Mouse (Mus musculus) midbrain, embryonic 16.5 days (tissue): ENCODE measurements around the gene Gm10570. TPM values are rescaled to one million over a fixed set of nuclear protein-coding genes. Genes with fewer than 3 reads are reported as not detected.

Experiments used
- ATAC-seq: fragments of 200-750 bp; cut with Nextera tagmentation; 2 replicates; pipeline ENCODE4 v1.8.0; 2017; ENCODE audit warnings: moderate TSS enrichment
- H3K27ac ChIP-seq: fragments of 300-500 bp; sonication (generic); 2 replicates; pipeline ENCODE4 v1.5.1; 2014; ENCODE audit warnings: mild to moderate bottlenecking, low read length, mixed read lengths
- H3K27me3 ChIP-seq: fragments of 300-500 bp; sonication (generic); 2 replicates; pipeline ENCODE4 v1.6.1; 2014; ENCODE audit warnings: low read depth, low read length, mixed read lengths; ENCODE audit not compliant: control insufficient read depth, insufficient read depth
- H3K36me3 ChIP-seq: fragments of 300-500 bp; sonication (generic); 2 replicates; pipeline ENCODE4 v1.6.1; 2014; ENCODE audit warnings: mild to moderate bottlenecking, low read length, moderate library complexity, mixed read lengths; ENCODE audit not compliant: control insufficient read depth, insufficient read depth
- H3K4me1 ChIP-seq: fragments of 300-500 bp; sonication (generic); 2 replicates; pipeline ENCODE4 v1.6.1; 2014; ENCODE audit warnings: mild to moderate bottlenecking, low read length, mixed read lengths; ENCODE audit not compliant: control insufficient read depth, insufficient read depth
- H3K4me2 ChIP-seq: fragments of 300-500 bp; sonication (generic); 2 replicates; pipeline ENCODE4 v1.6.1; 2014; ENCODE audit warnings: mild to moderate bottlenecking, low read length, mixed read lengths
- H3K4me3 ChIP-seq: fragments of 300-500 bp; sonication (generic); 2 replicates; pipeline ENCODE4 v1.5.1; 2014; ENCODE audit warnings: low read depth, mild to moderate bottlenecking, low read length, moderate library complexity, mixed read lengths
- H3K9ac ChIP-seq: fragments of 300-500 bp; sonication (generic); 2 replicates; pipeline ENCODE4 v1.6.1; 2014; ENCODE audit warnings: low read depth, low read length, mixed read lengths
- H3K9me3 ChIP-seq: fragments of 300-500 bp; sonication (generic); replicated peaks from 2 replicates; pipeline ENCODE4 v1.6.1; 2014; ENCODE audit warnings: mild to moderate bottlenecking, low read length, mixed read lengths; ENCODE audit not compliant: control insufficient read depth, poor library complexity, severe bottlenecking
- WGBS: fragments of 180-500 bp; shearing (Covaris S2); extraction: QIAGEN DNeasy Blood & Tissue Kit; methylation state at CpG from one replicate; pipeline ENCODE4 v1.1.7; 2014; 5-methylcytosine and 5-hydroxymethylcytosine counted together
- polyA plus RNA-seq: library from polyadenylated mRNA; unstranded; fragments of >200 nt; fragmentation: Nextera tagmentation; extraction: Ambion mirVana; gene quantifications from 2 replicates; pipeline ENCODE4 v1.2.1, GENCODE M21; 2015

The Gm10570 gene
- polyA plus RNA-seq, 1 experiment from 2014 or later: 1.1 TPM

DNA sequence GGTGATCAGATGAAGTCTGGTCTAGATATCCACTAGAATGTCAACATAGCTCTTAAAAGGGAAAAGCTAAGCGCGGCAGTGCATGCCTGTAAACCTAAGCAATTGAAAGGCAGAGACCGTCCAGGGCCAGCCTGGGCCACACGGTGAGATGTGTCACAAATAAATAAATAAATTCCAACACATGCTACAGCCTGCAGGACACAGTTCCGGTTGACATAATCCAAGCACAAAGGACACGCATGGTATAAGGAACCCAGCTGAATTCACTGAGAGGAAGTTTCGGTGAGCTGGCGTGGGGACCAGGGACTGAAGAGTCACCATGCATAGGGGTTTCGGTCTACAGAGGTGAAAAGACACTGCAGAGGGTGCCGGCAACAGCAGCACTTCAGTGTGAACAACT lies 39.7 kb downstream of the Gm10570 start:
- no peaks in the 10 kb centered on the region for H3K27me3 ChIP-seq
- no peak overlapping the region for H3K4me3 ChIP-seq
- no peaks in the 10 kb centered on the region for H3K9me3 ChIP-seq
- peaks cover 21% of the 10 kb centered on the region for H3K4me1 ChIP-seq
- H3K9ac ChIP-seq: no peak overlapping the region
- H3K27ac ChIP-seq: no peak overlapping the region
- 89% methylated on average over 10 of the region's 10 CpGs for WGBS
- H3K36me3 ChIP-seq: no peaks in the 10 kb centered on the region
- H3K4me2 ChIP-seq: no peak overlapping the region
- ATAC-seq: no peak

GRCm38 (mm10) chr4:130267069-130267468 lies 41.4 kb downstream of the Gm10570 start:
- Histone ChIP-seq H3K36me3 (no peaks in the 10 kb centered on the region), H3K27ac (no peak overlapping the region), H3K9me3 (no peaks in the 10 kb centered on the region), H3K27me3 (no peaks in the 10 kb centered on the region), H3K4me2 (no peak overlapping the region), H3K4me1 (peaks cover 9% of the 10 kb centered on the region), H3K9ac (no peak overlapping the region), H3K4me3 (no peak overlapping the region)
- WGBS: 78% methylated on average over 7 of the region's 7 CpGs
- no peak for ATAC-seq

GRCm38 (mm10) chr4:130266601-130267000 lies 41.9 kb downstream of the Gm10570 start:
- Histone ChIP-seq H3K36me3 (no peaks in the 10 kb centered on the region), H3K4me2 (no peak overlapping the region)
- WGBS: 47% methylated on average over 9 of the region's 9 CpGs

GRCm38 (mm10) chr4:130264698-130265349 lies 43.6 kb downstream of the Gm10570 start:
- Histone ChIP-seq H3K27ac (no peak overlapping the region), H3K9me3 (no peaks in the 10 kb centered on the region), H3K36me3 (no peaks in the 10 kb centered on the region), H3K4me1 (peaks cover 8% of the 10 kb centered on the region), H3K4me3 (no peak overlapping the region), H3K4me2 (no peak overlapping the region), H3K9ac (no peak overlapping the region), H3K27me3 (no peaks in the 10 kb centered on the region)
- WGBS: 22% methylated on average over 23 of the region's 24 CpGs
- ATAC-seq: 0 out of 2 replicates have a peak, but pooled peaks have one; percentile 32

More at GRCm38 (mm10) chr4:130266601-130267000, 41.9 kb downstream of the Gm10570 start:
- ATAC-seq: no peak
- peaks cover 8% of the 10 kb centered on the region for H3K4me1 ChIP-seq
- no peak overlapping the region for H3K9ac ChIP-seq
- H3K4me3 ChIP-seq: no peak overlapping the region
- no peak overlapping the region for H3K27ac ChIP-seq
- H3K9me3 ChIP-seq: no peaks in the 10 kb centered on the region
- H3K27me3 ChIP-seq: no peaks in the 10 kb centered on the region

DNA sequence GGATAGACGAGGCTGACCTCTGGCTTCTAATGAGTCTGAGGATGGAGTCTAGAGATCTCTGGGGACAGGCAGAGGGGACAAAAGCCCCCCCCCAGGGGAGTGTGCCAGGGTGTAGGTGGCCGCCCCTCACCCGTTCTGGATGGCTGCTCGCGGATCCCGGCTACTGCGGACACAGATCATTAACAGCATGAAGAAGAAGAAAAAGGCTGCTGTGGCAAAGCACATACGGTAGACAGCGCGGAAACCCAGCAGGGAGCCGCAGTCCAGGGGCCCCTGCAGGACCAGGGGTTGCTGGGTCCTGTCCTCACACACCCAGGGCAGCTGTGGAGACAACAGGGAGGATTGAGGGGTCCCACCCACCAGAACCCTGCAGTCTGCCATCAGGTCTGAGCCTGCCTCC lies 44.3 kb downstream of the Gm10570 start:
- Histone ChIP-seq H3K27ac (no peak overlapping the region), H3K4me3 (no peak overlapping the region), H3K9ac (no peak overlapping the region), H3K4me1 (peaks cover 8% of the 10 kb centered on the region), H3K4me2 (no peak overlapping the region), H3K36me3 (no peaks in the 10 kb centered on the region; the same call in 1 of the 2 replicates), H3K9me3 (no peaks in the 10 kb centered on the region), H3K27me3 (no peaks in the 10 kb centered on the region)
- no peak for ATAC-seq
- 20% methylated on average over 11 of the region's 11 CpGs for WGBS

GRCm38 (mm10) chr4:130260406-130260805 lies 48.1 kb downstream of the Gm10570 start:
- 36% methylated on average over 5 of the region's 5 CpGs for WGBS
- H3K4me1 ChIP-seq: peaks cover 8% of the 10 kb centered on the region
- peaks cover 17% of the 10 kb centered on the region for H3K36me3 ChIP-seq
- H3K9ac ChIP-seq: no peak overlapping the region
- no peak for ATAC-seq
- no peaks in the 10 kb centered on the region for H3K27me3 ChIP-seq
- no peak overlapping the region for H3K4me3 ChIP-seq
- H3K27ac ChIP-seq: no peak overlapping the region
- H3K4me2 ChIP-seq: no peak overlapping the region
- H3K9me3 ChIP-seq: no peaks in the 10 kb centered on the region

Other genes starting within 250 kb of the Gm10570 start
- gene Pef1, start 206.1 kb downstream of the Gm10570 start, polyA plus RNA-seq: 62.1 and 62.3 TPM in 2 replicates
- 3.9 and 6.6 TPM in 2 replicates for gene Hcrtr1, start 169.3 kb downstream of the Gm10570 start, polyA plus RNA-seq
- gene Tinagl1, start 133.6 kb downstream of the Gm10570 start, polyA plus RNA-seq: 4.3 and 4.6 TPM in 2 replicates
- 0.24 TPM in 1 of 2 replicates, not detected in the other for gene Gm853, start 86.3 kb downstream of the Gm10570 start, polyA plus RNA-seq
- gene Serinc2, start 29.5 kb downstream of the Gm10570 start, polyA plus RNA-seq: 29.6 and 39.9 TPM in 2 replicates
- 257 and 308 TPM in 2 replicates for gene Fabp3, start 79 bp downstream of the Gm10570 start, polyA plus RNA-seq
- gene Zcchc17, start 51.3 kb upstream of the Gm10570 start, polyA plus RNA-seq: 85.9 and 91.3 TPM in 2 replicates
- 84.2 and 94.5 TPM in 2 replicates for gene Snrnp40, start 51.5 kb upstream of the Gm10570 start, polyA plus RNA-seq